Mouse (Mus musculus) heart, postnatal 0 days (tissue): Measurements from ENCODE around the gene Fam120a. TPM values are rescaled to one million over a fixed set of nuclear protein-coding genes. Genes with fewer than 3 reads are reported as not detected.
A peak's percentile ranks its signal among the peaks of the same experiment; 100 is the strongest.

Experiments used
- ATAC-seq: fragments of 200-750 bp; cut with Nextera tagmentation; 2 replicates; pipeline ENCODE4 v1.8.0; 2017; ENCODE audit warnings: low read depth, moderate number of reproducible peaks, moderate library complexity; ENCODE audit not compliant: insufficient read depth
- DNase-seq: peaks from one replicate; pipeline ENCODE4 v3.0.0-alpha.2; 2016; ENCODE audit warnings: low spot score
- H3K27ac ChIP-seq: fragments of 300-500 bp; sonication (generic); 2 replicates; pipeline ENCODE4 v1.5.1; 2014; ENCODE audit warnings: low read depth, mild to moderate bottlenecking
- H3K27me3 ChIP-seq: fragments of 300-500 bp; sonication (generic); 2 replicates; pipeline ENCODE4 v1.6.1; 2014; ENCODE audit warnings: low read length, mixed read lengths; ENCODE audit not compliant: control insufficient read depth, insufficient read depth
- H3K36me3 ChIP-seq: fragments of 300-500 bp; sonication (generic); replicated peaks from 2 replicates; pipeline ENCODE4 v1.6.1; 2014; ENCODE audit warnings: low read length, mixed read lengths; ENCODE audit not compliant: control insufficient read depth, insufficient read depth
- H3K4me1 ChIP-seq: fragments of 300-500 bp; sonication (generic); 2 replicates; pipeline ENCODE4 v1.6.1; 2014; ENCODE audit warnings: antibody characterized with exemption; ENCODE audit not compliant: control insufficient read depth, insufficient read depth
- H3K4me2 ChIP-seq: fragments of 300-500 bp; sonication (generic); 2 replicates; pipeline ENCODE4 v1.6.1; 2014; ENCODE audit warnings: low read depth, mild to moderate bottlenecking, low read length, moderate library complexity
- H3K4me3 ChIP-seq: fragments of 300-500 bp; sonication (generic); 2 replicates; pipeline ENCODE4 v1.5.1; 2014; ENCODE audit warnings: low read depth, low read length
- H3K9ac ChIP-seq: fragments of 300-500 bp; sonication (generic); replicated peaks from 2 replicates; pipeline ENCODE4 v1.6.1; 2014; ENCODE audit warnings: low read depth, low read length, mixed read lengths
- H3K9me3 ChIP-seq: fragments of 300-500 bp; sonication (generic); replicated peaks from 2 replicates; pipeline ENCODE4 v1.6.1; 2016; ENCODE audit warnings: low read length; ENCODE audit not compliant: control insufficient read depth
- CTCF ChIP-seq: IDR thresholded peaks from 2 replicates; pipeline ENCODE4 v1.5.1; 2016; ENCODE audit warnings: antibody characterized with exemption, control low read depth, low read depth
- EP300 ChIP-seq: IDR thresholded peaks from 2 replicates; pipeline ENCODE4 v1.6.1; 2016; ENCODE audit warnings: antibody characterized with exemption, low read depth
- WGBS: fragments of 180-500 bp; shearing (Covaris S2); extraction: QIAGEN DNeasy Blood & Tissue Kit; methylation state at CpG from one replicate; pipeline ENCODE4 v1.1.7; 2014; 5-methylcytosine and 5-hydroxymethylcytosine counted together
- polyA plus RNA-seq: library from polyadenylated mRNA; unstranded; fragments of >200 nt; fragmentation: Nextera tagmentation; extraction: Ambion mirVana; gene quantifications from 2 replicates; pipeline ENCODE4 v1.2.1, GENCODE M21; 2015
- total RNA-seq: library from RNA; depleted of rRNA; stranded (reverse); fragments of >200 nt; gene quantifications from 2 replicates; pipeline ENCODE4 v1.2.3, GENCODE M21; 2014; ENCODE audit warnings: low replicate concordance

The Fam120a gene
- total and polyA plus RNA-seq, 2 experiments from 2014 or later, result 13.4 to 112 TPM

DNA sequence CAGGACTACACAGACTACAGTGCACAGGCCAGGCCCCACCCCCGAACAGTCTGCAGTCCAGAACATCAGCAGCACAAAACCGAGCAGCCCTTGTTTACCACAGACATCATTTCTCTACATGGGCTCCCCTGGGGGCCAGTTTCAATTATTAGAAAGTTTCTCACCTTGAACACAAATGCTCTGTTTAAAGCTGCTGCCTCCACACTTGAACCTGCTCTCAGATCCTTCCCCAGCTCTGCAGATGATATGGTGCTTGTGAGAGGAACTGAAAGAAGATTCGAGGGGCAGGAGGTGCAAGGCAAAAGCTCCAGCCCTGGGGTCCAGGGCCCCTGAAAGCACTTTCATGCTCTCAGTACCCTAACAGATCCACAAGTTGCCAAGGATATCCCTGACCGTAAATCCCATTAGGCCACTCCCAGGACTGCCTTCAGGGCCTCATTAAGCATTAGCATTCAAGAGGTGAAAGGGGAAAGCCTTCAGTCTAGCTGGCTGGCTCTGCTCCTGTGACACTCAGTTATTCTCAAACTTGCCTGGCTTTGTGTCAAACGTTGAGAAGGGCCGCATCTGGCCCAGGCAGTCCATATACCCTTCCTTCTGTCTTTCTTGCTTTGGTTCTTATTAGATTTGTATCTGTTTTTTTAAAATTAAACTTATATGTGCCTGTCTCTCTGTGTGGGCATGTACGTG, 110.4 kb downstream of the Fam120a start:
- ATAC-seq (no peak), DNase-seq (no peak)
- Histone ChIP-seq H3K9me3 (no peaks in the 10 kb centered on the region), H3K4me2 (no peak overlapping the region), H3K4me1 (peaks cover 38% of the 10 kb centered on the region), H3K36me3 (no peaks in the 10 kb centered on the region), H3K4me3 (no peak overlapping the region), H3K27me3 (no peaks in the 10 kb centered on the region), H3K27ac (peak overlapping the region; percentile 4; the same call in 1 of the 2 replicates), H3K9ac (no peak overlapping the region)
- 50% methylated on average over 7 of the region's 7 CpGs for WGBS
- TF ChIP-seq EP300, result no peak
- no peak for TF ChIP-seq CTCF

DNA sequence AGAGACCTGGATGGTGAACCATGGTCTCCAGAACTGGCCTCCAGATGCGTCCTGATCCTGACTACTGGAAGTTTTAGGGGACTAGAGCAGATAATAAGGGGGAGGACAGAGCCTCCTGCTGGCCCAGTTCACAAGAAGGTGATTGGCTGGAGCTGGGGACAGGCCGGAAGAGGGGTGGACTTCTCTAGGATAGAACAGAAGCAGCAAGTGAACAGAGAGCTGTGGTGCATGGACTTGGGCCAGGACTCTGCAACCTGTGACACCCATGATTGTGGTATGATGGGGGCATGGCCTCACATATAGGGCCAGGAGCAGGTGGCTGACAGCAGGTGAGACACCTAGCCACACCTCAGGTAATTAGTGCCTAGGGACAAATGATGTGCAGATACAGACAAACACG, 113.9 kb downstream of the Fam120a start:
- WGBS, result 56% methylated on average over 3 of the region's 3 CpGs
- no peak for ATAC-seq
- no peak for TF ChIP-seq CTCF
- no peak for TF ChIP-seq EP300

DNA sequence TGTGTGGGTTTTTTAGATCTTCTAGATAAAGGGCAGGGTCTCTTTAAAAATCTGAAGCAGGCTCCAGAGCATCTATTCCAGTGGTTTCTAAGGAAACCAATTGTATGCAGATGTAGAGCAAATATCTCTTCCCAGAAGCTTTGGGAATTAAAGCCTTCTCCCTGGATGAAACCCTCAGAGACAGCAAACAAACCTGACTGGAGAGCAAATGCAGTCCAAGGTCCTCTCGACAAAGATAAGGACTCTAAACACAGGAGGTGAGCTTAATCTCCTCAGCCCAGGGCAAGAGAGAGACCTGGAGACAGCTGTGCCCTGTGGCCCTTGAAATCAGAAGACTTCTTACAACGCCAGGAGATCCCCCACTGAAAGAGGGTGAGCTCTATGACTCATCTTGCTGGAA, 114.3 kb downstream of the Fam120a start:
- DNase-seq (no peak), ATAC-seq (no peak)
- Histone ChIP-seq H3K4me2 (no peak overlapping the region), H3K9ac (no peak overlapping the region), H3K4me1 (peaks cover 36% of the 10 kb centered on the region), H3K27me3 (no peaks in the 10 kb centered on the region), H3K4me3 (no peak overlapping the region), H3K36me3 (no peaks in the 10 kb centered on the region), H3K27ac (no peak overlapping the region), H3K9me3 (no peaks in the 10 kb centered on the region)
- TF ChIP-seq CTCF (no peak), EP300 (no peak)
- 21% methylated on average over 2 of the region's 2 CpGs for WGBS

More for the DNA sequence above, 113.9 kb downstream of the Fam120a start:
- Histone ChIP-seq H3K4me3 (no peak overlapping the region), H3K27ac (no peak overlapping the region), H3K36me3 (no peaks in the 10 kb centered on the region), H3K4me2 (no peak overlapping the region), H3K4me1 (peaks cover 40% of the 10 kb centered on the region), H3K27me3 (no peaks in the 10 kb centered on the region), H3K9me3 (no peaks in the 10 kb centered on the region), H3K9ac (no peak overlapping the region)
- no peak for DNase-seq

DNA sequence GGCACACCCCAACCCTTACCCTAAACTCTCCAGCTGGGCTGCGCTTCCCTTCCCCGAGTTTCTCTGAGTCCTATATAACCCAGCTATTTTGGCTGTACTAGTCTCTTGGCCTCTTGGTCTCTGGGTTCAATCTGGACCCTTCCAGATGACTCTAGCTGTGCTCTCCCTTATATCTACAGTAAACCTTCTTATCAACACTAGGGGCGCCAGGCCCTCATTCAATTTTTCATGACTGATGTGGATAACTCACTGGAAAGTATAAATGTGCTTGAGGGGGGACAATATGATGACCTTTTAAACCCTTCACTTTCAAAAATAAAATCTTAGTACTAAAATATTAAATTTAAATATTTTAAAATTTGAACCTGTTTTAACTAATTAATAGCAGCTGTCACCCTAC, 115.0 kb downstream of the Fam120a start:
- no peak for ATAC-seq
- peak; percentile 53 for TF ChIP-seq CTCF
- no peak for TF ChIP-seq EP300
- Histone ChIP-seq H3K36me3 (no peaks in the 10 kb centered on the region), H3K4me1 (peaks cover 30% of the 10 kb centered on the region), H3K27me3 (no peaks in the 10 kb centered on the region), H3K27ac (no peak overlapping the region), H3K9ac (no peak overlapping the region), H3K9me3 (no peaks in the 10 kb centered on the region), H3K4me2 (no peak overlapping the region), H3K4me3 (no peak overlapping the region)
- peak; percentile 35 for DNase-seq
- WGBS, result 28% methylated on average over 3 of the region's 3 CpGs

DNA sequence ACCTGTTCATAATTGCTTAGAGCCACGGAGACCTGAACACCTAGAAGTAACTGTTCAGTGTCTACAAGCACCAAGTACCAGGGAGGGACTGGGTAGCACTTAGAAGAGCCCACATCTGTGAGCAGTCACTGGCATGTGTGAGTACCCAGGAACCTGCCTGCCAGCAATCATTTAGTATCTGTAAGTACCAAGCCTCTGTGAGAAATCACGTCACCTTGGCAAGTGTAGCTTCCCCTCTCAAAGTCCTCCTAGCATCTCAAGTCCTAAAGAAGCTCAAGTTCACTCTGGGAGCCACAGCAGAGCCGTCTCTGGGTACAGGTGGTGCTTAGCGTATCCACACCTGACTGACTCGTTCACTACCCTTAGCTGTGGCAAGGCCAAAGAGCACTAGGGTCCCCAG, 116.1 kb downstream of the Fam120a start:
- H3K27ac ChIP-seq, result no peak overlapping the region
- peaks cover 26% of the 10 kb centered on the region for H3K4me1 ChIP-seq
- no peak overlapping the region for H3K4me2 ChIP-seq
- no peaks in the 10 kb centered on the region for H3K36me3 ChIP-seq
- H3K27me3 ChIP-seq, result no peaks in the 10 kb centered on the region
- H3K4me3 ChIP-seq, result no peak overlapping the region
- TF ChIP-seq CTCF (no peak), EP300 (no peak)
- DNase-seq (no peak), ATAC-seq (no peak)
- WGBS, result 82% methylated on average over 5 of the region's 5 CpGs
- H3K9ac ChIP-seq, result no peak overlapping the region
- H3K9me3 ChIP-seq, result no peaks in the 10 kb centered on the region

DNA sequence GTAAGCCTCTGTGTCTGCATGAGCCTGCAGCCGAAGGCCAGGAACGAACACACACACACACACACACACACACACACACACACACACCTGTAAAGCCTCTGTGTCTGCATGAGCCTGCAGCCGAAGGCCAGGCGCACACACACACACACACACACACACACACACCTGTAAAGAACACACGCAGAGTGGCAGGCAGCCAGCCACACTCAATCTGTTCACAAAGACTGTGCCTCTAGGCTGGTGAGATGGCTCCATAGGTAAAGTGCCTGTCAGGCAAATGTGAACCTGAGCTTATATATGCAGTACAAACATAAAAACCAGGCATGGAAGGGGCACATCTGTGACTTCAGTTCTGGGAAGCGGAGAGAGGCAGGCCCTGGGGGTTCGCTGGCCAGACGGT, 117.0 kb downstream of the Fam120a start:
- no peak overlapping the region for H3K27ac ChIP-seq
- no peaks in the 10 kb centered on the region for H3K27me3 ChIP-seq
- TF ChIP-seq CTCF (no peak), EP300 (no peak)
- H3K4me2 ChIP-seq, result no peak overlapping the region
- H3K4me1 ChIP-seq, result peaks cover 21% of the 10 kb centered on the region
- no peaks in the 10 kb centered on the region for H3K36me3 ChIP-seq
- DNase-seq, result no peak
- no peak overlapping the region for H3K4me3 ChIP-seq
- no peak overlapping the region for H3K9ac ChIP-seq
- ATAC-seq, result no peak
- no peaks in the 10 kb centered on the region for H3K9me3 ChIP-seq
- 87% methylated on average over 8 of the region's 8 CpGs for WGBS
